Mouse (Mus musculus) cerebellum, adult 9-11 months (tissue): ENCODE results near the gene Fgfr2.

Source experiments
- DNase-seq: peaks from one replicate; pipeline ENCODE4 v3.0.0; 2022

Fgfr2 gene

DNA sequence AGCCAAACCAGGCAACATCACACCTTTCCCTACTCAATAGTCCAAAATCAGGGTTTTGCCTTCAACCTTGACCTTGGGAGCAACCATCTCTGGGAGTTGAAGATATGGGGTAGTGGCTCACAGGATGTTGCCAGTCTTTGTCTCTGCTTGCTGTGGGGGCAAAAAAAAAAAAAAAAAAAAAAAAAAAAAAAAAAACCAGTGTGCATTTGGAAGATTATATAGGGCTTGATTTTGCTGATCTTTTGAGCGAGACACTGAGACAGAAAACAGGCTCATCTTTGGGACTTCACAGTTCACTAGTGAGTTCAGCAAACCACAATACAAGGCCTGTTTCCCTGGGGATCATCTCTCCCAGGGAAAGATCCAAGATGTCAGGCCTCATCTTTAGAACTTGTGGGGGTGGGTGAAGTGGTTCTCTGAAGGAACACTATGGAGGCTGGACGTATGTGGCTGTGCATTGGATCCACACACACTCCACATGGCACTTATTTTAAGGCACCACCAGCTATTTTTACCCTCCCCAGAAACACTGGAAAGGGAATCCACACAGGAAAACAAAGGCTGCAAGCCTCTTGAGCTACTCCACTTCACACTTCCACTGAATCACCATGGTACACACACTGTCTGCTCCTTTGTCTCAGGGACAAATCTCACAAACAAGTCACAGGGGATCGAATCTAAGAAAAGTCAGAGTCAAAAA, 83.4 kb downstream of the Fgfr2 start:
- DNase-seq: no peak

DNA sequence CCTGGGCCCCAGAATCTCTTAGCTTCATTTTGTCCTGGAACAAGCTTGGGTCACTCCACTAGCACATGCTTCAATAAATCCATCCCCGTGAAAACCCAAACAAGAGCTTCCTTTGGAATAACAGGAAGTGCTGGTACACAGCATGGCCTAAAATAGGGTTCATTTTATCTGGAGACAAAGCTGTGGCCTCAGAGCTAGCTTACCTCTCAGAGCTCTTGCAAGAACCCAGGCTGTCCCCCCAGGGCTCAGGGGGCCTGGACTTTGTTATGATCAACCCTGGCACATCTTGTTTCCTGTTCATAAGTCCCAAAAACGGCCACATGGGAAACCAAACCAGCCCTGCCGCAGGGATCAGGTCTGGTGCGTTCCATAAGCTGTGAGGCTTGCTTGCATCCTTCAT, 85.5 kb downstream of the Fgfr2 start:
- no peak for DNase-seq

DNA sequence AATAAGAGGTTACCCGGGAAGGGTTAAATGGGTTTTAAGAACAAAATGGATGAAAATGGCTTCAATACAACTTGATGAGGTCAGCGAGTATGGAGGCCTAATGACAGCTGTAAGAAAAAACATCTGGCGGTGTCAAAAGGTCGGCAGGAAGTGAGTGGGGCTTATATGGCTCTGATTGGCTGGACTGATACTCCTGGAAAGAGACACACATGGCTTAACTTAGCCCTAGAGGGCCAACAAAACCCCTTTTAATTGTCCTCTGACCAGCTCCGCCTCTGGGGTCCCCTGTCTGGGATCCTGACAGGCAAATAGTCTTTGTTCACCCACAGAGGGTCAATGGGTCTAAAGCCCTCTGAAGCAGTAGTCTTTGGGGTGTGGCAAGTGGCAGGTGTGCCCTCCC, 85.9 kb downstream of the Fgfr2 start:
- DNase-seq: no peak

DNA sequence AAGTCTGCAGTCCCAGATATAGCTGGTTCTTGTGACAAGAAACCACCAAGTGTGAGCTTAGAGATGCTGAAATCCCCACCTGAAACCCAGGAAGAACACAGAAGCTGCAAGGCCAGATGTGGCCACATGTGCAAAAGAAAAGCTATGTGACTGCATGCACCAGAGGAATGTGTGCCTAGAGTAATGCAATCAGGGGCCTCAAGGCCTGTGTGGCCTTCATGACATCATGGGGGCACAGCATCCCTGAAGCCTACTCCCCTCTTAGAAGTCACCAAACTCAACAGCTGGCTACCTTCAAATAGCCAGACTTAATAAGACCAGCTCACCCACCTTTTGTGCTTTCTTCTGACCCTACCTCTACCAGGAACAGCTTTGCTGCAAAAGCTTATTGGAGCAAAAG, 87.2 kb downstream of the Fgfr2 start:
- no peak for DNase-seq

DNA sequence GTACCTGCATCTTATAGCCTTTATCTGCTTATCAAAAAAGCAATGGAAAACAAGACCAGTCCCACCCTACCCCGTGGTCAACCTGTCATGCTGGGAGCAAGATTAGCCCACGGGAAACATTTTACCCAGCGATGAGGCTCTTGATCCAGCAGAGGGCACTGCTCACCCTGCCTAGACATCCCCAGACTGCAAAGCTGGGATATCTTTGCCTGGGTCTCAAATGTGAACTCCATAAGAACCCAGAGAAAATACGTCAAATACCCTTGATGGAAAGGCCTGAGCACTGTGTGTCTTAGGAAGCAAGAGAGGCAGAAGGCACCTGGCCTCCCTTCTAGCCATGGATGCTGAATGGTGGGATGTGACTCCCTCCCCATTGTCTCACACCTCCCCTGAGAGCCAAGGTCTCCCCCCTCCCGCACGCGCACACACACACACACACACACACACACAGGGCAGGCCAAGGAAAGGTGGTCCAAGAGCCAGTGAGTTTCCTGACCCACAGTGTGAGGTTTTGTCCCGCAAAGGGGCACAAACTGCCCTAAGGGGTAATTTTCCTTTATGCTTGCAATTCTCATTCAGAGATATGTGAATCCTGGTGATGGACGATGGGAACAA, 90.5 kb downstream of the Fgfr2 start:
- DNase-seq: peak; percentile 69

DNA sequence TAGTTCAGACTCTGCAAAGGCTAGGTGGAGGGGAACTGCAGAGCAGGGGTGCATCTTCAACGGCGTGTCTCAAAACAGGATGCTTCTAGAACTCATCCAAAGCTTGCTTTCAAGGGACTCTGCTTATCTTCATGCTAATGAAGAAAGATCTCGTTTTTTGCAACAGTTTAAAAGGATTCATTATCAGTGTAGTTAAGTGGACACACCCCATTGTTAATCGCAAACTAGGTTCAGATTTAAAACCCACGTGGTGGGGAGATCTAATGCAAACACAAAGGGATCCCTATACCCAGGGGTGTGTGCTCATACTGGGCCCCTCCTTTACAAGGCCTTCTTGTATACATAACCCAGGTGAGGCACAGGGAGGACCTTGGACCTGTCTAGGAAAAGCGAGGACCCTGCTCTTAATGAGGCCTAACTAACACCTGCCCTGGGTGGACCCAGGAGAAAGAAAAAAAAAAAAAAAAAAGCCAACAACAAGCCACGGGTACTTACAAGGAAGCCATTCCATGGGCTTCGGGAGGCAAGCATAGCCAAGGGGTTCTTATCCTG, 93.6 kb downstream of the Fgfr2 start:
- DNase-seq: no peak

DNA sequence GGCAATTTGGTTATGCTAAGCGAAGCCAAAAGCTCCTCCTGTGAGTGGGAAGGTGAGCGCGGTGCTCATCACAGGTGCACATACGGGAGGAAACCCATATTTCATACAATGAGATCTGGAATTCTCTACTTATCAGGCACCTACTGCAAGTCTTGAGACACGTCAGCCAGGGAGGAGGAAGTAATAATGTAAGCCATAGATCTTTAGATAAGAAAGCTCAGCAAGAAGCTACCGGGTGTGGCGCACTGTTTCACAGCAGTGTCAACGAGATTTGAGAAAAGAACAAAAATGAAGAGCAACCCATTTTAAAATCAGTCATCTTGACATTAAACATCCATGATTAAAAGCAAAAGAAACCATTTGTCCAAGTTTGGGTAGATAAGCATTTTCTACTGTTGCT, 94.1 kb downstream of the Fgfr2 start:
- no peak for DNase-seq

DNA sequence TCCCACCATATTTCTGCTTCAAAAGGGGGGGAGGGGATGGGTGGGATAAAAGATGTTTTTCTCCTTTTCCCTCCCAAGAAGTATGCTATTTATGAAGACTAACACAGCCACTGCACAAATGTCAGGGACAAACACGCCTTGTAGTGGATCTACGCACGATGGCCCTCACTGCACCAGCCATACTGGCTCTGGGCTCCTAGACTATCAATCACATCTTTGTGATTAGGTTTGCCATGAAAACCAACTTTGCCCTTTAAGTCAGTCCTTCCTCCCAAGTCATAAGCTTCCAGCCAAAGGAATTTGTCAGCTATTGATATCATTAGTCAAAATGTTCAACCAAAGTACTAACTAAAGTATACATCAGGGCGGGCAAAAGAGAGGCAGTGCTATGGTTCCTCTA, 95.2 kb downstream of the Fgfr2 start:
- DNase-seq: no peak

DNA sequence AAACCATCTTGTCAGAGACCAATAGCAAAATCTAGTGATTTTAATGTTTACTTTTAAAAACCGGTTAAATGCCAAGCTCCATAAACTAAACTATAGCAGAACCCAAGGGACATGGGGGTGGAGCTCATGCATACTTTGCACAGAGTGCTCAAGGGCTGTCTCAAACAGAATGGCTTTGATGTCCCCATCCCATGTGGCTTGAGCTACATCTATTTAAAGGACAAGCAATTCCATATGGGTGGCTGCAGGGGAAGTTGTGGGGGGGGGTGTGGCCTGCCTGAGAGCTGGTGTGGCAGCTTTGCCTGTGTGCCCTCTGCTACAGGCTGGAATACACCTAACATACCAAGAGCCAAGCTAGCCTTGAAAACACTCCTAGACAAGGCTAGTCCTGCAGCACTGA, 98.5 kb downstream of the Fgfr2 start:
- DNase-seq: no peak

DNA sequence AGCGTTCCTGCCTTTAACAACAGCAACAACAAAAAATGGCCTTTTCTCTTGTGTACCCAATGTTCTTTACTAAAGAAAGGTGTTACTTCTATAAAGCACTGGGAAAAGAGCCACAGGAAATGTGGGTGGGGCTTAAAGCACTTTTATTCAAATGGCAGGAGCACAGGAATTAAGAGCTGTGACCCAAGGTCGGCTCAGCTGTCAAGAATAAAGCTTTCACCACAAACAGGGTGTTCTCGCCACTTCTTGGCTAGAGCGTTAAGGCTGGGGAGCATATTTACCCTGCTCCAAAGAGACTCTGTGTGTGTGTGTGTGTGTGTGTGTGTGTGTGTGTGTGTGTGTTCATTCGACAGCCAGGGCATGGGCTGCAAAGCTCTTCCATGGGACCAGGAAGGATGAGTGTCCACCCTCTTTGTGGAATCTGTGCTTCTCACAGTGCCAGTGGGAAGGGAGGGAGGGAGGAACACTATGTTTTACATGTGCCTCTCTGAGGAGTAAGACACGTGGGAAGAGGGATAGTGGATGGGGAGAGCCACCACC, 103.6 kb downstream of the Fgfr2 start:
- DNase-seq: no peak

DNA sequence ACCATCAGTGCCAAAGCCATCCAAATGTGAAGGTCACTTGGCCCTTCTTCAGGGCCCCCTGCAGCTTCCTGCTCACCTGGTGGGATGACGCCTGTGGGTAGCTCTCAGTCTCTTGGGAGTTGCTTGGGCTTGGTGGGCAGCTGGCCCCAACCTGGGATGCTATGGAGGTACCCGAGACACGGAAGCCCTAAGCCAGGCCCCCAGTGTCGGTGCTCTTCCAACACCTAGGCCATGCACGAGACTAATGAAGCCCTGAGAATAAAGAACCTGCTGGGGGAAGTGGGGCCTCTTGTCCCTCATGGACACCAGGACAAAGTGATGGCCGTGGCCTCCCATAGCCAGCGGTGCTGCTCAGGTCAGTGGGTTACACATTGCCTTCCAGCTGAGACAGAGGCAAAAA, 104.2 kb downstream of the Fgfr2 start:
- DNase-seq: no peak

DNA sequence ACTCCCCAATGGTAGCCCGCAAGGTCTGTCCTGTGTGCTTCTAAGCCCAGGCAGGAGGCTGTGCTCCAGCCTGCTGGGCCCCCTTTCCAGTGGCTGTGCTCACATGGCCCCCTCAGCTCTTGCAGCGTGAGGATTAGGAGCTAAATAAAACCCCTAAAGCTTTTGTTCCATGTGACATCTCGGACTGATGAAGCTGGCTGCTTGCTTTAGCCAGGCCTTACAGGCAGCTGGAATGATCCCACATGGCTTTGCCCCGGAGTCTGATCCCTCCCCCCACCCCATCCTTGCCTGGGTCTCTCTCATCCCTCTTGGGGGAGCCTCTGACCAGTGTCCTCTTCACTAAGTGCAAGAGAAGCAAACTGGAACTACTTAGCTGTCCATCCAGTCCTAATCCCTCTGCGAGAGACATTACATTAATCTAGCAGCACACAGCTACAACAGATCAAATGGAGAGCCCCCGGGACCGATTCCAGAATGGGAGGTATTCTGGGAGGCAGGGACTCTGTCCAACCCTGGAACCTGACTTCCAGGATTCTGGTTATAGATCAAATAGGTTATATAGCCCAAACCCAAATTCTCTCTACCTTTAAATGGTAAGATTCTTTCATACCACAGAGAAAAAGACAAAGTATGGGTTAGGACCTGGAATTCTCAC, 107.6 kb downstream of the Fgfr2 start:
- DNase-seq: peak; percentile 47

DNA sequence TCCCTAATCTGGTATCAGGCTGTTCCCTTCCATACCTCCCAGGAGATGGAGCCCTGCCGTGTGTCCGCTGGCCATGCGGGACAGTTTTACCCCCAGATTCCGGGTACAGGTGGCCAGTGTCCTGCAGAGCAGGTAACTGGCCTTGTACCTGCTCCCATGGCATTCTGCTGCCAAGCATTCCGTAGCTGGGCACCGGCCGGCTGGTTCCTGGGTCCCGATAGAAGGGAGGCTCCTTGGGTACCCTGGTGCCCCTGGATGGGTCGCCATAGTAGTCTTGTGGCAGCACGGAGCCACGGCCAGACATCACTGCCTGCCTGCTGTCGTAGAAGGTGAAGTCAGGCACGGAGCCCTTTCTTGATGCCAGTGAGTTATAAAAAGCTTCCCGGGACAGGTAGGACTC, 108.5 kb downstream of the Fgfr2 start:
- DNase-seq: peak; percentile 61

DNA sequence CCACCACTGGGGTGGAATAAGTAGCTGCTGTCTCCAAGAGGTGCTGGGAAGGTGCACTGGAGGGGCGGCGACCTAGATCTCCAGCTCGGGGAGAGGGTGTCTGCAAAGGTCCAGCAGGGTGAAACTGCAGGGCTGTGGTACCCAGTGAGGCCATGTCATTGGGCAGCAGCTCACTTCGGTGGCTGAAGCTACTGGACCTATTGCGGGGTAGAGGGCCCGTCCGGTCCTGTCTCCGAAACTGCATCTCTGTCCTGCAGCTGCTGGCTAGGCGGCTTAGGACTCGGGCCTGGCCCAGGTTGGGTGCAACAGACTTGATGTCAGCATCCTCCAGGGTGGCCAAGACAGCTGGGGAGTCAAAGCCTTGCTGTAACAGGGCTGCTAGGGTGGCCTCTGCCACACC, 109.2 kb downstream of the Fgfr2 start:
- DNase-seq: peak; percentile 48

DNA sequence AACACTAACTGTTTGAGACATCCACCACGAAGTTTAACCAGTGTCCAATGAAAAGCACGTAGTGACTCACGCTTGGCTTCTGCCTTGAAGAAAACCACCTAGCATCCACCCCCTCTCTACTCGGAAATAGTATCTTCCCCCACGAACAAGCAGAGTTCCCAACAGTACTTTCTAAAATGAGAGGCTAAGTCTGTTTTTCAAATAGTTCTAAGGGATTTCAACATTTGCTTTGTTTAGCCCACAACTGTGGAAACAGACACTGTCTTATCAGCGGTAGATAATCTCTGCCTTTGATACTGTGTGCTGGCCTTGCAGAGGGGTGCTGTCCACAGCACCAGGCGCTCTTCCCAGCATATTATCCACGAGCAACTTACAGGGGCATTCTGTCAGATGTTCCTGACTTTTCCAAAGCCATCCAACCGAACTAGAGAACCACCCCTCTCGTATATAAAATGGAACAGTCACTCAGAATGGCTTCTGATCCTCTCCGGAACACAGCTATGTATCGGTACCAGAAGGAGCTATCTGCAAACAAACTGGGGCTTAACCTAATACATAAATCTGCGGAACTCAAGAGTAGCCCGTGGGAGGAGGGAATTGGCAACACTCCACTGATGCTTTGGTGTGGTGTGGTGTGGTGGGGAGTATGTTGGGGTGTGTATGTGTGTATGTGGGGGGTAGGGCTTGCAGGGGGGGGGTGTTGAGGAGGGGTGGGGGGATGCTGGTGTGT, 110.3 kb downstream of the Fgfr2 start:
- no peak for DNase-seq

DNA sequence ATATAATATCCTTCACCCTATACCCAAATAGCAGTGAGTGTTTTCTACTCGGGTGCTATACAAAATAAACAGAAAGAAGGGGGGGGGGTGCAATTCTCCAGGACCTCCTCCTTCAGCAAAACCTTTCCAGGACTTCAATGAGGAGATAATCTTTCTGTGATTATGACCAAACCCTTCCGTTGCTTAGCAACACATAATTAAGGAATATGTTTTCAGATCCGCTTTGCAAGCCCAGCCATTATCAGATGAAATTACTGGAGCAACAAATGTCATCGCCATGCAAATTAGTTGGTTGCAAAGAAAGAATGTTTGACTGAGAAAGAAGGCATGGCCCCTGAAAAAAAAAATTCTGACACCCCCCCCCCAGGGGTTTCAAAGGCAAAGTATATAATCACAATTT, 111.5 kb downstream of the Fgfr2 start:
- no peak for DNase-seq

DNA sequence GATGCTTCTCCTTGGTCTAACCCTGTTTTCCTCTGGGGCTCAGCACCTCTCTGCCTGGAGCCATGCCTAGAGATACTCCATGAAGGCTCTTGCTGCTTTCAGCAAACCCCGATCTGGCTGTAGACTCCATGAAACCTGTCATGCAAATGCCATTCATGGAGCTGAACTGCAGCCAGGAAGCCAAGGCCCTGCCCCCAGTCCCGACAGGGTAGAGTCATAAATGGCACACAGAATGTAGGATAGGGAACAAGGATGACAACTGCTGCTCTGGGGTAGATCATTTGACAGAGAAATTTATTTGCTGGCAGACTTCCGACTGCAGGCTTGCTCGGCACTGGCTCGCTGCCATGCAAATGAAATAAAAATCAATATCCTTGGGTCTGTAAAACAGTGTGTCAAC, 112.0 kb downstream of the Fgfr2 start:
- peak; percentile 81 for DNase-seq

DNA sequence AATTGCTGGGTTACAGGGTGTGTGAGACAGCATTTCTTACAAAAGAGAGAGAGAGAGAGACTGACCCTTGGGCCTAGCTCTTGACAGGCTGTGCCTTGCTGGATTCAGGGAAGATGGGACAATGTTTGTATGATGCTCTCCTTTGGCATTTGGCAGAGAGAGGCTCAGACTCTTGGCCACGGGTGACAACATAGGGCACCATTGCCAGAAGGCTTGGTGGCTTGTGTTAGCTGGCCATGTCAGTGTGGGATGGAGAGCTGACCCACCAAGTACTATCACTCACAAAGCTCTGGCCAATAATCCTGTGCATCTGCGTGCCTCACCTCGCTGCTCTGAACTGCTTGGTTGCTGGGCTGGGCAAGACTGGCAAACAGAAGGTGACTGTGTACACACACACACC, 112.7 kb downstream of the Fgfr2 start:
- DNase-seq: peak; percentile 69

DNA sequence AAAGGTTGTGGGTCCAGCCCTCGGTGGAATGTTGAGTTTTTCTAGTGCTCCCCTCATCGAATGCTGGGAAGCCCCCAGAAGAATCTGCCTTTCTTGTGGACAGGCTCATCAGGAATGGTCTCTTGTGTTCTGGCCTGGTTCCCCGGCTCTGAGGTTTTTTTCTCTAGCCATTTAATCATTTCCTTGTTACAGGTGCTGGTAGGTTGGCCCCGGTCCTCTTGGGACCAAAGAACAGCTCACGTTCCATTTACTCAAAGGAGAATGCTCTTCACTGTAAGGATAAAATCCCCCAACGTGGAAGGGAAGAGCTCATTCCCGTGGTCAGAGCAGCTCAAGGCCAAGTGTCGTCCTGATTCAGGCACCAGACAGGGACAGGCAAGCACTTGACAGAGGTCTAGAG, 113.5 kb downstream of the Fgfr2 start:
- DNase-seq: no peak

DNA sequence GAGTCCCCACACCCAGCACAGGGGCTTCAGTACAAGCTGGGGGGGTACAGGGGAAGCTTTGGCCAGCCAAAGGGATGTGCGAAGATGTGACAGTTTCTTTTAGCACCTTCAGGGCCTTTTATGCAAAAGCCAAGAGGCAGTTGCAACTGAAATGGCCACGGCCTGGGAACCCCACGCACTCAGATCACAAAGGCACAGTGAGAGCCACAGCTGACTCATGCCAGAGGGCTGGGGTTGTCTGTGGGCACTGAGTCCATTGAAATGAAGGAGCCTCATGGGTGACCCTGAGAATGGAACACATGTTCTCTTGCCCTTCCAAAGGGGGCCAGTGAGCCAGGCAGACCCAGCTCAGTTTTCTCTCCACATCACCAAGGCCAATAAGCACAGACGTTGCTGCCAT, 114.5 kb downstream of the Fgfr2 start:
- DNase-seq: no peak

DNA sequence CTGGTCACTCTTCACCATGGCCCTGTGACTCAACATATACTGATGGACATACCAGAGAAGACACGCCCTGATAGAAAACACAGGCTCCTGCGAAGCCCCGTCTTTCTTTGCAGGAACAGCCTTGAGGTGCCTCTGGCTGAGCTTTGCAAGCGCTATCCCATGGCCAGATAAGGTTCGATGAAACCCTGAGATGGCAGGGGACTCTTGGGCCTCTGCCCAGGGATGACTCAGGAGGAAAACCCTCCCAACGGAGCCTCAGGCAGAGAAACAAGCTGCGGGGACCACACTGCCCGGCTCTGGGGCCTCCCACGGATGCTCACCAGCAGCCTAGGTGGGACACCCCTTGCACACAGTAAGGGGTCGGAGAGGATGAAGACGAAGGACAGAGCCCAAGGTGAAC, 115.8 kb downstream of the Fgfr2 start:
- DNase-seq: peak; percentile 72

DNA sequence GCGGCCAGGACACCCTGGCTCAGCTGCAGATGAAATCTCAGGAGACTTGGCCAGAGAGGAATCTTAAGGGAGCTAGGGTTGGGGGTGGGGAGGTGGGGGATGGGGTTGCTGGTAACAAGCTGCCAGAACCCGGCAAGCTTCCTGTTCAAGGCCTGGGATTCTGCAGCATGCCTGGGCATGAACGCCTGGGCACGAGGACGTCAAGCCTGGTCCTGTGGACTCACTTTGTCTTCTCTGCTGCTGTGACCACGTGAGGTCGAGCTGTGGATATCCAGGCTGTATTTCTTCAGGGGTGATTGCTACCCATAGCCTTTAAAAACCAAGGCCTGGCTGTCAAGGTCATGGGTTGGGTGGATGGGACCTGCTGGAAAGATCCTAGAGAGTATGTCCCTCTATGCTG, 117.4 kb downstream of the Fgfr2 start:
- DNase-seq: no peak

DNA sequence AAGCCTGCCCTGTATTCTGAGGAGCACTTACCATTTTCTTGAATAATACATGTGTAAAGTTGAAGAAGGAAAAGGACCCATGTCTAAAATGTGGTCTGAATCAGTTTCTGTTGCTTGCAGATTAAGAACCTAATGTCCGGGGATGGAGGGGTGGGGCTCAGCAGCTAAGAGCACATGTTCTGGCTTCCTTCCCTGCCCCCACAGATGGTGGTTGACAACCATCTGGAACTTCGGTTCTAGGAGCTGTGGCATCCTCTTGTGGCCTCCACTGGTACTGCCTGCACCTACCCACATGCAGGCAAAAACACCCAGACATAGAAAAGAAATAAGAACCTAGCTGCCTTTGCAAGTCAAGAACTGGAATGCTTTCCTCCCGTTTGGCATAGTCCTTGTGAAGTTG, 119.7 kb downstream of the Fgfr2 start:
- DNase-seq: peak; percentile 92
